8 mouse cellular contexts compared by ENCODE assay signal in genomic region chr11:120349986-120350702, GRCm38 (mm10). TPM values are rescaled to one million over a fixed set of nuclear protein-coding genes. Genes with fewer than 3 reads are reported as not detected.
DNase-seq lines count a peak whose midpoint lies in the region; ATAC-seq and TF ChIP-seq lines count a peak whose summit lies in the region.

No protein-coding gene starts in this region.

- TF ChIP-seq CTCF in left cerebral cortex, adult 2 months (IDR thresholded peaks at IDR 0.05) = no peak; the same call in 1 of the 2 replicates

- under 1% methylated on average over 66 of the region's 68 CpGs for WGBS in hindbrain, embryonic 15.5 days

- H3K9ac ChIP-seq in hindbrain, embryonic 15.5 days = peak overlapping the region; percentile 77

- intact Hi-C loops in left cerebral cortex, adult 2 months (cut with DNase I) = loop anchor here (5.0 kb wide), 2 partner anchors 38 to 113 kb away; no protein-coding TSS in a partner anchor

- DNase-seq in NIH3T3 (ENCODE audit: low read depth) = peak; percentile 98
- DNase-seq in cerebellum, postnatal 10 days = peak; percentile 90 to 92
- peak; percentile 67 to 77 for DNase-seq in frontal cortex, postnatal 36 days (ENCODE audit: low spot score in 2 of 2)
- peak; percentile 59 to 75 for DNase-seq in left cerebral cortex, adult 2 months (ENCODE audit: extremely low spot score in 1 of 2, low spot score in 2 of 2)
- peak; percentile 55 to 73 for DNase-seq in right cerebral cortex, adult 2 months (ENCODE audit: low spot score in 2 of 2)
- DNase-seq in urinary bladder, postnatal 36 days (ENCODE audit: low spot score in 2 of 2) = peak; percentile 87 to 91

- H3K4me2 ChIP-seq in hindbrain, embryonic 15.5 days = peak overlapping the region; percentile 81

- H3K36me3 ChIP-seq in hindbrain, embryonic 15.5 days = peaks cover 4% of the 10 kb centered on the region

- peaks cover 48% of the 10 kb centered on the region for H3K4me1 ChIP-seq in hindbrain, embryonic 15.5 days (replicated peaks)

- H3K4me3 ChIP-seq in hindbrain, embryonic 15.5 days = peak overlapping the region; percentile 59
- H3K4me3 ChIP-seq in left cerebral cortex, adult 2 months = peak overlapping the region; percentile 98

- H3K27ac ChIP-seq in hindbrain, embryonic 15.5 days (replicated peaks) = peak overlapping the region; percentile 100
- peak overlapping the region; percentile 100 for H3K27ac ChIP-seq in left cerebral cortex, adult 2 months

- H3K9me3 ChIP-seq in hindbrain, embryonic 15.5 days = no peaks in the 10 kb centered on the region

- ATAC-seq in hindbrain, embryonic 15.5 days (ENCODE audit: low FRiP score, low read depth) = peak; percentile 76
- peak; percentile 39 for ATAC-seq in megakaryocyte, adult 5-6 weeks (ENCODE audit: poor library complexity, severe bottlenecking)

- no peaks in the 10 kb centered on the region for H3K27me3 ChIP-seq in hindbrain, embryonic 15.5 days

RNA-seq across cellular contexts. Expression of gene Actg1, which starts 1.8 kb away (rescaled TPM):
- 3,943 and 4,131 TPM in 2 replicates for polyA plus RNA-seq in hindbrain, embryonic 15.5 days (2015; fragmentation: Nextera tagmentation; extraction: Ambion mirVana)
- total RNA-seq in left cerebral cortex, adult 2 months (2021) = 1,000 to 10,000 TPM; 1,100 to 1,129 TPM
- 4,212 and 4,544 TPM in 2 replicates for total RNA-seq in megakaryocyte, adult 5-6 weeks (2015)
- 2,305 and 2,430 TPM in 2 replicates for total RNA-seq in megakaryocyte, adult 5-6 weeks (2017)

RNA-seq across cellular contexts. Expression of gene Fscn2, which starts 11.2 kb away (rescaled TPM):
- 0.88 and 1.6 TPM in 2 replicates for polyA plus RNA-seq in hindbrain, embryonic 15.5 days (2015; fragmentation: Nextera tagmentation; extraction: Ambion mirVana)
- total RNA-seq in left cerebral cortex, adult 2 months (2021) = under 1 TPM in 1 of 2 experiments, not detected in 1; 0.25 TPM
- total RNA-seq in megakaryocyte, adult 5-6 weeks (2015) = not detected in 2 replicates
- total RNA-seq in megakaryocyte, adult 5-6 weeks (2017) = not detected in 2 replicates

RNA-seq across cellular contexts. Expression of gene Faap100, which starts 28.4 kb away (rescaled TPM):
- polyA plus RNA-seq in hindbrain, embryonic 15.5 days (2015; fragmentation: Nextera tagmentation; extraction: Ambion mirVana) = 95.4 and 110 TPM in 2 replicates
- total RNA-seq in left cerebral cortex, adult 2 months (2021) = 10 to 100 TPM; 16.1 to 17.6 TPM
- total RNA-seq in megakaryocyte, adult 5-6 weeks (2015) = 5.9 and 6.9 TPM in 2 replicates
- total RNA-seq in megakaryocyte, adult 5-6 weeks (2017) = 6.5 and 10.5 TPM in 2 replicates

Comparison
In these comparisons a context has a peak if more than half of its experiments do, and no peak if none do; other contexts are left out.
1. Peak in every context shown above with its lines: DNase-seq, ATAC-seq, H3K4me3 ChIP-seq and H3K27ac ChIP-seq.